Mouse (Mus musculus) embryonic fibroblast, embryonic 13.5 days (primary cell): ENCODE measurements around the gene Kctd4.

Experiments used
- CTCF ChIP-seq: IDR thresholded peaks from 2 replicates; pipeline ENCODE4 v1.5.1; 2011; ENCODE audit warnings: mild to moderate bottlenecking, control low read depth, low read length, moderate library complexity, borderline replicate concordance; ENCODE audit not compliant: insufficient read depth
- POLR2A ChIP-seq: IDR thresholded peaks from 2 replicates; pipeline ENCODE4 v1.6.1; 2011; ENCODE audit warnings: low read depth, mild to moderate bottlenecking, control low read depth, low read length, moderate library complexity

- TF ChIP-seq CTCF (no peak), POLR2A (no peak)
These were observed 17.1 kb upstream of the Kctd4 start for GRCm38 (mm10) chr14:75937714-75938113.
